Mouse (Mus musculus): ENCODE results near the gene 6030408B16Rik.

DNA sequence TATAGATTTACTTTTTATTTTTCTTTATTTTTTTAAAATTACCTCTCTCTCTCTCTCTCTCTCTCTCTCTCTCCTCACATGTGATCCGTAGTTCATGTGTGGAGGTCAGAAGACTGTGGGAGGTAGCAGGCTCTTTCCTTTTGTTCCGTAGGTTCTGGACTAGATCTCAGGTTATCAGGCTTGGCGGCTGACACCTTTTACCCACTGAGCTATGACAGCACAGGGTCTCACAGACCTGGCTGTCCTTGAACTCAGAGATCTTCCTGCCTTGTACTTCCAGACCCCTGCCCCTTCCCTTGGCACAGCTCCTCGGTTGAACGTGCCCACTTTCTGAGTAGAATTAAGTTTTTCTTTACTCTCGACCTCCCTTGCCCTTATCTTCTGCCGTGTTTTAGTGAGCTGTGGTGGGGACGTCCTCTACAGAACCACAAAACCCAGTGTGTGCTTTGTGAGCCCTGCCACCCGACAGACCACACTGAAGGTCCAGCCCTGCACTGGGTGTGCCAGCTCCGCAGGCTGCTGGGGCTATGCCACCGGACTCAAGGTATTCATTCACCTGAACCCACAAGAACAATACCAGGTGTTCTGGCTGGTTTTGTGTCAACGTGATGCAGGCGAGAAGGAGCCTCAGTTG, 23.4 kb downstream of the 6030408B16Rik start:
- no peak for TF ChIP-seq CTCF (IDR thresholded peaks at IDR 0.05; ENCODE audit: low read depth)
- TF ChIP-seq EP300 (IDR thresholded peaks at IDR 0.05; ENCODE audit: low read depth): no peak
